Mouse (Mus musculus) cerebellum, adult 2 months (tissue): ENCODE measurements around the gene Syngap1.
"Not testable (repeated sequence)": the region's sequence is repeated elsewhere in the genome, so short reads cannot be mapped to it uniquely, and the experiment has no call there.

Experiments used
- CTCF ChIP-seq: fragments of 200-500 bp; IDR thresholded peaks from 2 replicates; pipeline ENCODE4 v1.5.1; 2011; ENCODE audit warnings: low read depth, mild to moderate bottlenecking, control low read depth, low read length, moderate library complexity, borderline replicate concordance; ENCODE audit not compliant: insufficient read depth
- POLR2A ChIP-seq: fragments of 200-500 bp; IDR thresholded peaks from 2 replicates; pipeline ENCODE4 v1.6.1; 2011; ENCODE audit warnings: low read length, control low read depth, borderline replicate concordance; ENCODE audit not compliant: insufficient read depth

DNA sequence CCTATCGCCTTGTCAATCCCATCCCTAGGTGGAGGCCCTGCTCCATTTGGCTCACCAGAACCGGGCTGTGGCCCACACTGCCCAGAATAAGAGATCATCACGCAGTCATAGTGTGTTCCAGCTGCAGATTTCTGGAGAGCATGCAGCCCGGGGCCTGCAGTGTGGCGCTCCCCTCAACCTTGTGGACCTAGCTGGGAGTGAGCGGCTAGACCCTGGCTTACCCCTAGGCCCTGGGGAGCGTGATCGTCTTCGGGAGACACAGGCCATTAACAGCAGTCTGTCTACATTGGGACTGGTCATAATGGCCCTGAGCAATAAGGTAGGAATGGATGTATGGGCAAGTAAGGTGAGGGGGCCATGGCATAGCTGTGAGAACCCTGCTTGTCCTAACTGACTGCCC, 15.6 kb upstream of the Syngap1 start:
- not testable (repeated sequence) for TF ChIP-seq CTCF, POLR2A
